Mouse (Mus musculus): ENCODE measurements around the gene Cblb. TPM values are rescaled to one million over a fixed set of nuclear protein-coding genes. Genes with fewer than 3 reads are reported as not detected.
A peak's percentile ranks its signal among the peaks of the same experiment; 100 is the strongest.

The Cblb gene
- 10 to 100 TPM; 10.4 to 19.2 TPM for total RNA-seq (2021)
- long read RNA-seq, experiment 1, full-length matches to known transcripts, result 2 of 4 reads
- long read RNA-seq, experiment 1, partial matches to known transcripts, result 1 of 4 reads
- long read RNA-seq, experiment 1, other reads (novel, unspliced or antisense), result 1 of 4 reads
- long read RNA-seq, experiment 2, partial matches to known transcripts, result 0 of 2 reads
- long read RNA-seq, experiment 2, other reads (novel, unspliced or antisense), result 1 of 2 reads

DNA sequence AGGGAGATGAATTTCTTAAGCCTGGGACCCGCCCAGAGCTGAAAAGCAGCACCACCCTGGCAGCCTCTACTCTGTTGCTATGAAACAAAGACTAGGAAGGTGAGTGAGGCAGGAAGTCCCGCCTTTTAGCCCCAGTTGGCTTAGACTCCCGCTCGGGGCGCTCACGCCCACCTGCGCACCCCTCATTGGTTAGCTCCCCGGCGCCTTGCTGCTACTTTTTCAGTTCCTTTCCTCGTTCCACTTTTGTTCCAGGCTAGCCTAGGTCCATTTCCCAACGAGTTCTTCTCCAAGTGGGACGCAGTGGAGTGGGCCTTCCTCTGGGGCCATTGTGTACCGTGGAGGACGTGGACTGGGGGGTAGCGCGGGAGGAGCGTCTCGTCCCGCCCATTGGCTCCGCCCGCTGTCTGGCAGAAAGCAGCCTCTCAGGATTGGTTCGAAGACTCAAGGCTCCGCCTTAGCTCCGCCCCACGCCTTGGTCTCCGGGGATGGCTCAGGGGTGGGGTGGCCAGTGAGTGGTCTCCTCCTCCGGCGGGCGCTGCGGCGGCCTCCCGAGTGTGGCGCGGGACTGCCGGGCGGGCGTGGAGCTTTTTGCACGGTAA is at the start of gene Cblb:
TSS of gene Cblb (plus strand) at position 135 of the 599 bp plus-strand sequence.
- DNase-seq, result peak; percentile 99
- intact Hi-C loops (cut with DNase I; ENCODE audit: low total_unique reads), result no loop called here

DNA sequence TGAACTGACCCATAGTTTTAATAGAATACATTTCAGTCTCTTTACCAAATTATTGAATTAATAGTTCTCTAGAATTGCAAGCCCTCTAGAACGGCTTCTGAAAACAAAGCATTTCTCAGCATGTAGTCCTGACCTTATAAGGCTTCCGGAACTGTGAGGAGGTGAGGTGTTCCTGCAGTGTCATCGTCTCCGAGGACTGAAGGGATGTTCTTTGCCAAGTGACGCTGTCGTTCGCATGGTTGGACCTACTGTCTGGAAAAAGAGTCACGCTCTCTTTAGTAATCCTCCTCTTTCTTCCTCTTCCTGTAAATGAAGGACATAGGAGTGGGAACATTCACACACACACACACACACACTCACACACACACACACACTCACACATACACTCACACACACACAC is 45.6 kb upstream of the Cblb start:
- intact Hi-C loops (cut with DNase I; ENCODE audit: low total_unique reads), result no loop called here
- no peak for DNase-seq

DNA sequence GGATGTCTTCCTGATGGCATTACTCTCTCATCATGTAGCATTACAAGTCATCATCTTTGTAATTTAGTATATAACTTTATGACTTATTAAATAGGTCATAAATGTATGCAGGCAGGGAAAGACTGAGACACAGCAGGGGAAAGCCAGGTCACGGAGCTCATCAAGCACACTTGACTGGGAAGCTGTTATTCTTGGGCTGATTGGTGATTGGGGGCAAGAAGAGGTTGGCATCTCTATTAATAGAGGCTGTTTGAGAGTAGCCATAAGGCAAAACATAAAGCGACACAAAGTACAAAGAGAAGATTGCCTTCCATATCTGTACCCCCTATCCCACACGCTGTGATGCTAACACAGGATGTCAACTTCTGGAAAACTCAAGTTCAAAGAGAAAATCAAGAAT is 44.8 kb upstream of the Cblb start:
- intact Hi-C loops (cut with DNase I; ENCODE audit: low total_unique reads), result no loop called here
- no peak for DNase-seq

DNA sequence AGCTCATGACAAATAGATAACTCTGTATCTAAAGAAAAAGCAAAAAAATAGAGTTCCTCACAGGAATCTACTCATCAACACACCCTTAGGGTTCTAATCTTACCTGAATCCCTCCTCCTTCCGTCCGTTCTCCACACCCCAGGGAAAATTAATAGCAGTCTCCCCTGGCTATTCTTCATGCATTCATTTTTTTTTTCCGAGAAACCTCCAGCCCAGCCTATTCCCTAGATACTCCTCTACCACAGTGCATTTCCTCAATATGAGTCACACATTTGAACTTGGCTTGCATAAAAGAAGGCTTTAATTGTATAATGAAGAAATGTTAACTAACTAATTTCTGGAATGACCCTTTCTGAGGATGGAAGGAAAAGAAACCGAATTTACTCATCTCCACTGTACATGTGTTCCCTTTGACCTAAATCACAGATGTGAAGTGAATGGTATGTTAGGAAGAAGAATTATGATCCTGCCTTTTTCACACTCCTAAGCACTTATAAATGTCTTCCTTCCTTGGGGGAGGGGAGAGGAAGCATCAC is 43.9 kb upstream of the Cblb start:
- intact Hi-C loops (cut with DNase I; ENCODE audit: low total_unique reads), result no loop called here

DNA sequence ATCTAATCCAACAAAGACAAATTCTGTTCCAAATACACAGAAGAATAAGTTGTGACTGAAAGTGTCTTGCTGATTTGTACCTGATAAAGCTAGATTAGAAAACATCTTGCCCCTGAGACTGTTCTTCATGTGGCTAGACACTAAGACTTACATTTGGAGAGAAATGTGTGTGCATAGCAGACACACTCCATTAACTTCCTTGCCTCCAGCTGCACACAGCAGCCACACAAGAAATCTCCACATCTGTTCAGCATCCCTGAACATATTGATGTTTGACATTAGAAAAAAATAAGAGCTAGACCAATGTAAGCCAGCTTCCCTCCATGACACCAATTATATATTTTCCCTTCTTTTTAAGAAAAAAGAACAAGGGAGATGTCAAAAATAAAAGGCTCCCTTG is 43.0 kb upstream of the Cblb start:
- intact Hi-C loops (cut with DNase I; ENCODE audit: low total_unique reads), result no loop called here
- DNase-seq, result no peak

More for the DNA sequence above, 43.9 kb upstream of the Cblb start:
- no peak for DNase-seq

DNA sequence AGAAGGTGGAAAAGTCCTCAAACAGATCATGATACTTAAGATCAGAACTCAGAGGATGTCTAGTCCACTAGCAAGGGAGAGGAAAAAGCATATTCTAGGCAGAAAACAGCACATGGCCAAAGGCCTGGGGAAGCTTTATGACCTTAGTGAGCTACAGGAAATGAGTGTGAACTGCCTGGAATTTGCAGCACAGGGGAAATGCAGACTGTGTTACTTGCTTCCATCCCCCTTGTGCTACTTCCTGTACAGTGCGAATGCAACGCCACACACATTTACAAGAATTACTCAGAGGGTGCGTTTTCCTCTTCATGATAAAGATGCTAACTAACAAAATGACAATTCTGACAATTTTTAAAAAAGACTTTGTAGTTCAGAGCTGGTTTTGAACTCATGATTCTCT is 41.8 kb upstream of the Cblb start:
- DNase-seq, result no peak
- intact Hi-C loops (cut with DNase I; ENCODE audit: low total_unique reads), result no loop called here

DNA sequence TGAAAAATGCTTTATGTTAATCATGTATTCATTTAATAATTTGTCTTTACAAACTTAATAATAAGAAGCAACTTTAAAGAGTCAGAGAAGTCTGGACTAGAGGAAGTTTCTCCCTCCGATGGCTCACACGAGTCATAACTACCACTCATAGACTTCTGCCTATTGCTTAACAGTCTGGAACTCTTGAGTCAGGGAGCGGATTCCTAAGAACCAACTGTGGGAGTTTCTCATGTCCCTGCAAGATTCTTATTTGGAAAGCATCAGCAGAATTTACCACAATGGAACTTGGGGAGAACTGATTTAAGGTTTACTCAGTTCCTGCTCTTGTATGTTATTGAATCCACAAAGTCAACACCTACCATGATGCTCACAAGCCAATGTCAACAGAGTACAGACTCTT is 31.0 kb upstream of the Cblb start:
- DNase-seq, result no peak
- intact Hi-C loops (cut with DNase I; ENCODE audit: low total_unique reads), result no loop called here

DNA sequence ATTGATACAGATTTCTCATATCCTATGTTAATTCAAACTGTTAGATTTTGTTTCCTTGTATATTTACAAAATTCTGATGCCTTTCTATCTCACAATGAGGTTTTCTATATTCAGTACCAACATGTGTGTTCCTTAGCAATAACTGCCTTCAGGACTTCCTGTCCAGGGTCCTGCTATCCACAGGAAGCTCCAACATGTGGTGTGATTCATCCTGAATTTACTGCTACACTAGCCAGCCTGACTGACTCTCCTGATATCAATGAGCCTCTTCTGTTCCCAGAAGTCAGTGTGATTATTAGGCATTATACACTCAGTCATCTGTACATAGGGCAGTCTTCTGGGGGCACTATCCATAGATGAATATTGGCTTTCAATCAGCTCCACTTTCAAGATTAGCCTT is 30.2 kb upstream of the Cblb start:
- intact Hi-C loops (cut with DNase I; ENCODE audit: low total_unique reads), result no loop called here
- no peak for DNase-seq

DNA sequence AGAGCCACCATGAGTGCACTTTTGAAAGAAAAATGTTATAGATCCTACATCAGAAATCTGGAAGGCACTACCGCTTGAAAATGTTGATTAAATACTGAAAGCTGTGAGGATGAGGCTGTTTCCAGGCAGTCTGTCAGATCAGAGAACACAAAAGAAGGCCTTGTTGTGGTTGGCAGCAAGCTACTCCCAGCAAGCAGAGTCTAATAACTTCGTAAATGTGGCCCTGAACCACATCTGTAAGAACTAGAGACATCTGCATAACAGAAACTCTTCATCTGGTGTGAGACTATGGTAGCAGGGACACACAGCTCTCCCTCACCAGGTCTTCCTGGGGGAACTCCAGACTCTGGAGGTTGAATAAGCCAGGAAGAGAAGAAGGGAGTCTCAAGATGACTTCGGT is 24.0 kb upstream of the Cblb start:
- no peak for DNase-seq
- intact Hi-C loops (cut with DNase I; ENCODE audit: low total_unique reads), result no loop called here

DNA sequence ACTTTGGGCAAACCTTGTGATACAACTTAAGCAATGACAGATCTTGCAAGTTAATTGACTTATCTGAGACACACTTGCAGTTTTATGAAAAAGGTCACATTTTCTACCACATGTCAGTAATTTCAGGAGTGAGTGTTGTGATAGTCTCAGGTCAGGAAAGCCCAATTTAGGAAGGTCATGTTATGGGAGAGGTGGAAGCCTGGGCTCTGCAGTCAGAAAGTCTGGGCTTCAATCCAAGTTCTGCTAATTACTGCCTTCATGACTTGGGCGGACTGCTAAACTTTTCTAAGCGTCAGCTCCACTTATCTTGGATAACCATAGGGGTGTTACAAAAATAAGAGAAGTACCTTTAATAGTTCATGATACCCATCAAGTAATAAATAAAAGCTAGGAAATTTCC is 22.6 kb upstream of the Cblb start:
- DNase-seq, result no peak
- intact Hi-C loops (cut with DNase I; ENCODE audit: low total_unique reads), result no loop called here

DNA sequence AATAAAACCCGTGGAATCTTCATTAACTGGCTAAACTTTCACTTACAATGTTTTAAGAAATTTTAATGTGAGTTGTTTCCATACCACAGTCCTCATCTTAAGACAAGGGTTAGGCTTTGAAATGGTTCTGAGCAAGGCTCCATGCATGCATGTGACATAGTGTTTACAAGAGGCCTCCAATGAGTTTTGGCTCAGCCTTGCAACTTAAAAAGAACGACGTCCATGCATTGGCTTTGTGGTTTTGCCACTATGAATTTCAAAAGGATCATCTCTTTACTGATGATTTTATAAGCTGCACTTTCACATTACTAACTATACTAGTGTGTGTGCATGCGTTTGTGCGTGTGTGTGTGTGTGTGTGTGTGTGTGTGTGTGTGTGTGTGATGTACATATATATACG is 21.6 kb upstream of the Cblb start:
- intact Hi-C loops (cut with DNase I; ENCODE audit: low total_unique reads), result no loop called here
- no peak for DNase-seq

DNA sequence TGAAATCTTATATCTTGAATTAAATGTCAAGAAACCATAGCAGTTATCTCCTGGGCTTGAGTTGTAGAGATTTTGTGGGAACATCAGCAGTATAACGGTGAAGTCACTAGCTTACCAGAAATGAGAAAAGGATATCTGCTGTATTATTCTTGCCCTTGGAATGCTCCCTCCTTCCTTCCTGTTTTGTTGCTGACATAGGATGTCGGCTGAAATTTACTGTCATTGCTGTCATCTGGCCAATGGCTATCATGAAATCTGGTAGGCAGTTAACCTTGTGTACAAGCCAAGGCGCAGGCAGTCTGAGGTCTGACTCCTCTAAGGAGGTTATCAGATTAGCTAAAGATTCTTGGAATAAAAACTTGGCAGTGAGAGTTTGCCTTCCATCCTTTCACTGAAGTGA is 18.0 kb upstream of the Cblb start:
- DNase-seq, result no peak
- intact Hi-C loops (cut with DNase I; ENCODE audit: low total_unique reads), result no loop called here

DNA sequence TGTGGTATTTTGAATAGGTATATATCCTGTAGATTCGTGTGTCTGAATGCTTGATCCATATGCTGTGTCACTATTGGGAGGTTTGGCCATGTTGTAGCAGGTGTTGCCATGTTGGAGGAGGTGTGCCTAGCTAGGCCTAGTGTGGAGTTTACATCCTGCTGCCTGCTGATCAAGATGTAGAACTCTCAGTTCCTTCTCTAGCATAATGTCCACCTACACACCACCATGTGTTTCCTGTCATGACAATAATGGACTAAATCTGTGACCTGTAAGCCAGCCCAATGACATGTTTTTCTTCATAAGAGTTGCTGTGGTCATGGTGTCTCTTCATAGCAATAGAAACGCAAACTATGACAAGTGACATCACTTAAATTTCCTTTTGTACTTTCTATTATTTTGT is 17.2 kb upstream of the Cblb start:
- intact Hi-C loops (cut with DNase I; ENCODE audit: low total_unique reads), result no loop called here
- no peak for DNase-seq

DNA sequence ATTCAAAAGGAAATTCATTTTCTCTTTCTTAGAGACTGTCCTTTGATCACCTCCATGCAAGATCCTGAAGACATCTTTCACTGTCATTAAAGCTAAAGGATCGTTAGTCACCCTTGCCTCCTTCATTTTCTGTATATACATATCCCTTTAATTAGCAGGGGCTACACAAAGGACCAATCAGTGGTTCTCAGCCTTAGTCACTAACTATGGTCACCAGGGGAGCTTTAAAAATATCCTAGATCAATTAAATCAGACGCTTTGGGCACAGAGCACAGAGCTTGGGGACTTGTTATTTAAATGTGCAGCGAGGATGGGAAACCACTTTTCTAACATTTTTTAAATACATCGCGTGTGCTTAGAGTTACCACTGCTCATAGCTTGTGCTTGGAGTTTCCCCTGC is 7.6 kb upstream of the Cblb start:
- intact Hi-C loops (cut with DNase I; ENCODE audit: low total_unique reads), result no loop called here
- no peak for DNase-seq

DNA sequence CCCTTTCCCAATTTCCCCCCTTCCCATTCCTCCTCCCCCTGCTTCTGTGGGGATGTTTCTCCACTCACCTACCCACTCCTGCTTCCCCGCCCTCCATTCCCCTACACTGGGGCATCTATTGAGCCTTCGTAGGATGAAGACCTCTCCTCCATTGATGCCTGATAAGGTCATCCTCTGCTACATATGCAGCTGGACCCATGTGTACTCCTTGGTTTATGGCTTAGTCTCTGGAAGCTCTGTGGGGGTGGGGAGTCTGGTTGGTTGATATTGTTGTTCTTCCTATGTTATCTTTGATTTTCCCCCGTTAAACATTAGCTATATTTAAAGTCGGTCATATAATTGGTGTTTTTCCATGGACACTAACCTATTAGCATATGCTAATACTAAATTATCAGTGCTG is 3.7 kb upstream of the Cblb start:
- intact Hi-C loops (cut with DNase I; ENCODE audit: low total_unique reads), result no loop called here
- no peak for DNase-seq

DNA sequence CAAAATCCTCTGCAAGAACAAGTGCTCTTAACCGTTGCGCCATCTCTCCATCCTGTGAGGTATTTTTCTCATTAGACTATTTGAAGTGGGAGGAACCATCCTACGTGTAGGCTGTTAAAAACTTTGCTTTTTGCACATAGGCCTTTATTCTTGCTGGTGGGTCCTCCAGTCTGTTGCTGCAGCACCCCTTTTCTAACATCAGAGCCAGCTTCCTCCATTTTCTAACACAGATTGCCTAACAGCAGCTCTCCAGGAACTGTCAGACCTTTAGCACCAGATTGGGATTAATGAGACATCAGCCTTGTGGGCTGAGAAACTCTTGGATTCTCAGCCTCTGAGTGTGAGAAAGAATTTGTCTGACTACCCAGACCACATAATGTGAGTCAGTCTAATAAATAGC is 2.0 kb upstream of the Cblb start:
- DNase-seq, result no peak
- intact Hi-C loops (cut with DNase I; ENCODE audit: low total_unique reads), result no loop called here

DNA sequence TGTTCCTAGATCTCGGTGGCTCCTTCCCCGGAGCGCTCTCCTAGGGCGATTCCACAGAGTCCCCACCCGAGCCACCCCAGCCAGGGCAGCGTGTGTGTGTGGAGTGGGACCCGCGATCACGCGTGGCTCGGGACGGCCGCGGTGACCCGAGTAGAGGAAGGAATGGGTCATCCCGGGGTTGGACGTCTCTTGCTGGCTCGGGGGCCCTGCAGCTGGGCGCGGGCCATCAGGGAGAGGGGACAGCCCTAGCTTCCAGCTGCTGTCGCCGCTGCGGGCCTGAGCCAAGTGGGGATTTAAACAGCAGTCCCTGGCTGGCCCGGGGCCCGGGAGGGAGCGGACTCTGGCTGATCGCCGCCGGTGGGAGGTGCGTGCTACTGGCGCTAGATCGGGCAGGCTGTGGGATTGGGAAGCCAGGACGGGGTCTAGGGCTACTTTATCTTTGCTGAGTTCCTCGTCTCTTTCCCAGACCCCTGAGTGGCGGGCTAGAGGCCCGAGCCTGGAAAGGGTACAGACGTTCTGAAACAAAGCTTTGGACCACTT is 757 bp downstream of the Cblb start:
- intact Hi-C loops (cut with DNase I; ENCODE audit: low total_unique reads), result no loop called here
- DNase-seq, result peak; percentile 98

DNA sequence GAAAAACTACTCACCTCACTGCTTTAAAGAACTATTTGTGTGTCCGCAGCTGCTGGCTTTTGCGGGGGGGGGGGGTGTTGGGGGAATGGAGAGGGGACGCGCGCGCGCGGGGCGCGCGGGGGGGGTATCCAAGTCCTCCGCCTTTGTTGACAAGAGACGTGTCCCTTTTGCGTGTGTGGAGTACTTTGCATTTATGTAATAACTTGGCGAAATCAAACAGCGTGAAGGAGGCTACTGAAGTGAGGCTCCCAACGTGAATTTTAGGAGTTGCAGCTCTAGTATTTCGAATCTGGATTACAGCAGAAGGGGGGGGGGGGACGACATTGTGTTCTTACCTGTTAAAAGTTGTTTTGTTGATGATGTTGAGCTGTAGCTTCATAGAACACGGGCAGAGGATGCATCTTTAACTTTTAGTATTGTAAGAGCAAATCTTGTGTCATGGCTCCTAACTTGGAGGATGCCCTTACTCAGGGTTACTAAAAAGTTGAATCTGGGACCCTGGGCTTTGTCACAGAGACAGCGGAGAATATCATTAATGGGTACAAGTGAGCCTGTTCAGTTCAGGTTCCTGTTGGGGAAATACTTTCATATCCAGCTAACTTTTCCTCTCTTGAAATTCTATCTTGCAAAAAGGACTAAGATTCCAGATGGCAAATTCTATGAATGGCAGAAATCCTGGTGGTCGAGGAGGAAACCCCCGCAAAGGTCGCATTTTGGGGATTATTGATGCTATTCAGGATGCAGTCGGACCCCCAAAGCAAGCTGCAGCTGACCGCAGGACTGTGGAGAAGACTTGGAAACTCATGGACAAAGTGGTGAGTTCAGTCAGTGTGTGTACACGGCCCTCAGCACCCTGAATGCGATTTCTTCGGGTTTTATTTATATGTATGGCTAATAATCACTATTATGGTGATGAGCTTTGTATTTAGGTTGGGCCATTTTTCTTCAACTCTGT is 1.6 kb downstream of the Cblb start:
- intact Hi-C loops (cut with DNase I; ENCODE audit: low total_unique reads), result no loop called here
- no peak for DNase-seq

DNA sequence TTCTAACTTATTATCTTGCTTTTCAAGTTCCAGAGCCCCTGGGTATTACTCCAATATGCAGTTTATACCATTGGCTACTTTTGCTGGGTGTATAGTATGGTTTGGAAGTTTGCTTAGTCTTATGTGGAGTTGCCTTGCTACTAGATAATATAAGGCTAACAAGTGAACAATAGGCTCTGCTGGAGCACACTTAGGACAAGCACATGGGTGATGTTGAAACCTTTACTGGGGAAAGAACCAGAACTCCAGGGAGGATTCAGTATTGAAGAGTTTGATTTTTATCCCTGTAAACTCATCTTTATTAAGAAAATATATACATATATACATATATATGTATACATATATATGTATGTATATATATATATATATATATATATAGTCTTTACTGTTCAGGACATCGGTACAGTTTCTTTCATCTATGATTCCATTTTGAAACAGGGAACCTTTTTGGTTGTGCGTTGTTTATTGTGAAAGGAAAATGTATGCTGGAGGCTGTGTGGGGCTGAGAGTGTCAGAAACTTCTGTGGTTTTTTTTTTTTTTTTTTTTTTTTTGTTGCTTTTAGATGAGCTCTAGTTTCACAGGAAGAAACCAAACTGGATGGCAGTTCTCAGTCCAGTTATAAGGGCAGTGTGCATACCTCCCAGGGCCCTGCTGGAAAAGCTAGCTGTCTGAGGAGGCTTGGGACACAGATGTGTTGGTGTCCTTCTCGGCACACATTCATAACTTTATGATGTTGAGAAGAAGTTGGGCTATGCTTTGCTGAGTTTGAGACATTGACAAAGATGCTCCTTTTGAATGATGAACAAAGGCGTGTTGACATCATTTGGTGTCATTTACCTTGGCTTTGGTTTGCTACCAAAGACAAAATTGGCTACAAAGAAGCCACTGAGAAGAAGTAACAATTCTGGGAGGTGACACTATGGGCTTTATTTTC is 2.6 kb downstream of the Cblb start:
- no peak for DNase-seq
- intact Hi-C loops (cut with DNase I; ENCODE audit: low total_unique reads), result no loop called here

All from gastrocnemius, postnatal 14 days (tissue).